Mouse (Mus musculus) hindbrain, embryonic 11.5 days (tissue): ENCODE results near the gene Idi1. TPM values are rescaled to one million over a fixed set of nuclear protein-coding genes. Genes with fewer than 3 reads are reported as not detected.
"Not testable (repeated sequence)": the region's sequence is repeated elsewhere in the genome, so short reads cannot be mapped to it uniquely, and the experiment has no call there.

Source experiments
- ATAC-seq: fragments of 200-750 bp; cut with Nextera tagmentation; 2 replicates; pipeline ENCODE4 v1.8.0; 2017; ENCODE audit warnings: mild to moderate bottlenecking, moderate TSS enrichment, moderate library complexity; ENCODE audit not compliant: low FRiP score
- DNase-seq: peaks from one replicate; pipeline ENCODE4 v3.0.0-alpha.2; 2015; ENCODE audit warnings: low spot score
- H3K27ac ChIP-seq: fragments of 300-500 bp; sonication (generic); 2 replicates; pipeline ENCODE4 v1.5.1; 2014; ENCODE audit warnings: mild to moderate bottlenecking, low read depth, low read length
- H3K27me3 ChIP-seq: fragments of 300-500 bp; sonication (generic); 2 replicates; pipeline ENCODE4 v1.6.1; 2014; ENCODE audit warnings: mild to moderate bottlenecking, low read length, moderate library complexity, mixed read lengths; ENCODE audit not compliant: control insufficient read depth, insufficient read depth
- H3K36me3 ChIP-seq: fragments of 300-500 bp; sonication (generic); 2 replicates; pipeline ENCODE4 v1.6.1; 2014; ENCODE audit warnings: mild to moderate bottlenecking, low read length, moderate library complexity, mixed read lengths; ENCODE audit not compliant: control insufficient read depth, insufficient read depth
- H3K4me1 ChIP-seq: fragments of 300-500 bp; sonication (generic); replicated peaks from 2 replicates; pipeline ENCODE4 v1.6.1; 2014; ENCODE audit warnings: low read length, mixed read lengths; ENCODE audit not compliant: control insufficient read depth, insufficient read depth
- H3K4me2 ChIP-seq: fragments of 300-500 bp; sonication (generic); replicated peaks from 2 replicates; pipeline ENCODE4 v1.6.1; 2014; ENCODE audit warnings: mild to moderate bottlenecking, low read depth, low read length
- H3K4me3 ChIP-seq: fragments of 300-500 bp; sonication (generic); 2 replicates; pipeline ENCODE4 v1.5.1; 2014; ENCODE audit warnings: low read depth, low read length
- H3K9ac ChIP-seq: fragments of 300-500 bp; sonication (generic); 2 replicates; pipeline ENCODE4 v1.6.1; 2014; ENCODE audit warnings: low read depth, low read length
- H3K9me3 ChIP-seq: fragments of 300-500 bp; sonication (generic); 2 replicates; pipeline ENCODE4 v1.6.1; 2016; ENCODE audit warnings: low read length; ENCODE audit not compliant: control insufficient read depth
- WGBS: fragments of 180-500 bp; shearing (Covaris S2); extraction: QIAGEN DNeasy Blood & Tissue Kit; methylation state at CpG from one replicate; pipeline ENCODE4 v1.1.7; 2014; 5-methylcytosine and 5-hydroxymethylcytosine counted together
- polyA plus RNA-seq: library from polyadenylated mRNA; unstranded; fragments of >200 nt; fragmentation: Nextera tagmentation; extraction: Ambion mirVana; gene quantifications from 2 replicates; pipeline ENCODE4 v1.2.1, GENCODE M21; 2014

Gene Idi1
- polyA plus RNA-seq, 1 experiment from 2014 or later = 165 TPM

DNA sequence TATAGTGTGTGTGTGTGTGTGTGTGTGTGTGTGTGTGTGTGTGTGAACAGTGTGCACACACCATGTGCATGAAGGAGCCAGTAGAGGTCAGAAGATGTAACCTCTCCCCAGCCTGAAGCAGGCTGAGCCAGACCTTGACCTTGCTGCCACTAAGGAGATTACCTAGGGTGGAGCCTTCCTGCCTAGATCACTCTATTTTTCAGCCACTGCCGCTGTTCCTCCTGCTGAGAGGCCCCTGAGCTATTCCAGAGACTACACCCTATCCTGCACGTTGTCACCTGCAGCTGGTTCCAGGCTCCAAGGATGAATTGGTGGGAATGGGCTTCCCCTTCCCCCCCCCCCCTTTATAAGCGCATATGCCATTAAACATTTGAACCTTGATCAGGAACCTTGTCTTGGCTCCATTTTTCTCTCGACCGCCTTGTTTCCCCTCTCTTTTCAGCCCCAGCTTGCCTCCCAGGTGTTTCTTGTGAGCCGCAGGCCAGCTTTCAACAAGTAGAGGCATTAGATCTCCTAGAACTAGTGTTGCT lies 52.4 kb downstream of the Idi1 start:
- not testable (repeated sequence) for H3K4me2 ChIP-seq, H3K4me3 ChIP-seq, H3K9ac ChIP-seq, ATAC-seq, H3K9me3 ChIP-seq, DNase-seq, H3K36me3 ChIP-seq, H3K4me1 ChIP-seq, H3K27ac ChIP-seq, H3K27me3 ChIP-seq
- WGBS = 84% methylated on average over 6 of the region's 6 CpGs

GRCm38 (mm10) chr13:8941110-8941509 lies 55.8 kb downstream of the Idi1 start:
- H3K36me3 ChIP-seq, H3K4me1 ChIP-seq, H3K9ac ChIP-seq, H3K4me2 ChIP-seq, H3K9me3 ChIP-seq, DNase-seq, H3K4me3 ChIP-seq, H3K27ac ChIP-seq, H3K27me3 ChIP-seq, ATAC-seq: not testable (repeated sequence)
- 87% methylated on average over 4 of the region's 4 CpGs for WGBS

DNA sequence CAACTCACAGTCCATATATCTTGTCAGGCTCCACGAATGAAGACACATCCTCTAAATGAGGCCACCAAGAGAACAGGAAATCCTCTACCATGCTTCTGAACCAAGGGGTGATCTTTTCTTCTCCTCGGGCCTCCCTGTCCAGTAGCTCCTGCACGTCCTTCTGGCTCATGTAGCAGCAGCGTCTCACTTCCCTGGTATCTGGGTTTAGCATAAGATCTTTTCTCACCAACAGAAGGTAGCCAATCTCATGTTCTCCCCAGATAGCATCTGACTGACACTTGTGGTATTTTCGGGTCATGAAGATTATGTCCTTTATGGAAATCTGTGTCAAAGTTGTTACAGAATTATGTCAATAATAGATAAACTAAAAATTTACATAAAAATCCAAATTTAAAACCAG lies 56.4 kb downstream of the Idi1 start:
- H3K4me3 ChIP-seq = not testable (repeated sequence)
- 67% methylated on average over 1 of the region's 5 CpGs for WGBS

More for the DNA sequence above, 56.4 kb downstream of the Idi1 start:
- not testable (repeated sequence) for H3K27ac ChIP-seq, H3K27me3 ChIP-seq, ATAC-seq, H3K4me2 ChIP-seq, H3K9ac ChIP-seq, H3K9me3 ChIP-seq, H3K36me3 ChIP-seq, H3K4me1 ChIP-seq, DNase-seq

Other genes with a start within 250 kb of the Idi1 start
- 48.2 and 54.0 TPM in 2 replicates for gene Wdr37, start 13.6 kb upstream of the Idi1 start, polyA plus RNA-seq
- gene Gm9745, start 62.7 kb downstream of the Idi1 start, polyA plus RNA-seq = not detected in 2 replicates
- gene Idi2, start 67.4 kb downstream of the Idi1 start, polyA plus RNA-seq = not detected in 2 replicates
- 110 and 113 TPM in 2 replicates for gene Gtpbp4, start 110.6 kb downstream of the Idi1 start, polyA plus RNA-seq
- 35.3 and 36.0 TPM in 2 replicates for gene Larp4b, start 208.4 kb downstream of the Idi1 start, polyA plus RNA-seq